Mouse (Mus musculus) intestine, postnatal 0 days (tissue): ENCODE measurements around the gene Nhlh1. TPM values are rescaled to one million over a fixed set of nuclear protein-coding genes. Genes with fewer than 3 reads are reported as not detected.
A peak's percentile ranks its signal among the peaks of the same experiment; 100 is the strongest.

Source experiments
- ATAC-seq: fragments of 200-750 bp; cut with Nextera tagmentation; 2 replicates; pipeline ENCODE4 v1.8.0; 2017; ENCODE audit warnings: mild to moderate bottlenecking, moderate TSS enrichment, moderate library complexity
- H3K27ac ChIP-seq: fragments of 300-500 bp; sonication (generic); 2 replicates; pipeline ENCODE4 v1.5.1; 2014; ENCODE audit warnings: mild to moderate bottlenecking, low read depth, low read length, moderate library complexity
- H3K27me3 ChIP-seq: fragments of 300-500 bp; sonication (generic); replicated peaks from 2 replicates; pipeline ENCODE4 v1.6.1; 2014; ENCODE audit warnings: low read length, mixed read lengths; ENCODE audit not compliant: control insufficient read depth, insufficient read depth
- H3K36me3 ChIP-seq: fragments of 300-500 bp; sonication (generic); 2 replicates; pipeline ENCODE4 v1.6.1; 2014; ENCODE audit warnings: mild to moderate bottlenecking, moderate library complexity; ENCODE audit not compliant: control insufficient read depth, insufficient read depth
- H3K4me1 ChIP-seq: fragments of 300-500 bp; sonication (generic); replicated peaks from 2 replicates; pipeline ENCODE4 v1.6.1; 2014; ENCODE audit warnings: antibody characterized with exemption, low read length, mixed read lengths; ENCODE audit not compliant: control insufficient read depth, insufficient read depth
- H3K4me2 ChIP-seq: fragments of 300-500 bp; sonication (generic); replicated peaks from 2 replicates; pipeline ENCODE4 v1.6.1; 2014; ENCODE audit warnings: low read depth, mild to moderate bottlenecking, moderate library complexity
- H3K4me3 ChIP-seq: fragments of 300-500 bp; sonication (generic); 2 replicates; pipeline ENCODE4 v1.5.1; 2014; ENCODE audit warnings: low read depth, low read length
- H3K9ac ChIP-seq: fragments of 300-500 bp; sonication (generic); 2 replicates; pipeline ENCODE4 v1.6.1; 2014; ENCODE audit warnings: mild to moderate bottlenecking, low read depth, low read length
- H3K9me3 ChIP-seq: fragments of 300-500 bp; sonication (generic); 2 replicates; pipeline ENCODE4 v1.6.1; 2016; ENCODE audit warnings: mixed run types; ENCODE audit not compliant: control insufficient read depth
- CTCF ChIP-seq: sonication (generic); IDR thresholded peaks from 2 replicates; pipeline ENCODE4 v1.5.1; 2016; ENCODE audit warnings: low read depth, mild to moderate bottlenecking, control low read depth, antibody characterized with exemption, moderate library complexity
- WGBS: fragments of 180-500 bp; shearing (Covaris S2); extraction: QIAGEN DNeasy Blood & Tissue Kit; methylation state at CpG from one replicate; pipeline ENCODE4 v1.1.7; 2014; 5-methylcytosine and 5-hydroxymethylcytosine counted together
- polyA plus RNA-seq: library from polyadenylated mRNA; unstranded; fragments of >200 nt; fragmentation: Nextera tagmentation; extraction: Ambion mirVana; gene quantifications from 2 replicates; pipeline ENCODE4 v1.2.1, GENCODE M21; 2015

Gene Nhlh1
- polyA plus RNA-seq, 1 experiment from 2014 or later: not detected

DNA sequence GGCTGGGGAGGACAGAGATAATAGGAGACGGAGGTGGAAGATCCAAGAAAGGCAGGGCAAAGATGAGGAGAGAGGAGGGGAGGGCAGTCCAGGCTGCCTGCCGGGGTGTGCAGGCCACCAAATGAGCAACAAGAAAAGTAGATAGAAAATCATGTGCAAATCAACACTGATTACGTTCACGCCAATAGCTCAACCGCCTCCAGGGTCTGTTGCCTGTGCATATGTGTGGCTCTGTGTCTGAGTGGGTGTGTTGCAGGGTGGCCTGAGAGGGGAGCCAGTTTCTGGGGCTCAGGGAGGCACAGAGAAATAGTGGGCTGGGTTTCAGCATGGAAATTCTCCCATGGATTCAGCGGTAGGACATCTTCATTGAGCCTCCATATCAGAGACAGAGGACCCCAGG is 948 bp upstream of the Nhlh1 start:
- Histone ChIP-seq H3K4me3 (no peak overlapping the region), H3K9me3 (no peaks in the 10 kb centered on the region), H3K27me3 (peaks cover 9% of the 10 kb centered on the region), H3K27ac (no peak overlapping the region), H3K4me2 (no peak overlapping the region), H3K36me3 (no peaks in the 10 kb centered on the region), H3K9ac (no peak overlapping the region), H3K4me1 (peaks cover 4% of the 10 kb centered on the region; the same call in 1 of the 2 replicates)
- no peak for ATAC-seq
- WGBS: 78% methylated on average over 6 of the region's 6 CpGs
- TF ChIP-seq CTCF: no peak

DNA sequence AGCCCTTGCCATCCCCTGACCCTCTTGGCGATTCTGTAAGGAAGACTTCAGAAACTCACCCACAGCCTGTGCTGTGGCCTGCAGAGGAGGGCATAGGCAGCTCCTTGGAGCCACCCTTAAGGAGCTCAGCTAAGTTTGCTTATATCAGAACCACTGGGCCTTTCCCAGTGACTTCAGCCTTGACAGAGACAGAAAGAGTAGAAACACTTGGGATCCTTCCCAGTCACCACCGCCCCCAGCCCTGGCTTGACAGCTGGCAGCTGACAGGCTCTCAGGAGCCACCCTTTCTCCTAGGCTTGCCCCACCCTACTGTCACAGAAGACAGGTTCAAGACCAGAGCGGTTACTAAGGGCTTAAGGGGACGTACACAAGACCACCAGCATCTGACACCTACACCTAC is 1.1 kb downstream of the Nhlh1 start:
- no peak for TF ChIP-seq CTCF
- Histone ChIP-seq H3K9me3 (no peaks in the 10 kb centered on the region), H3K4me2 (no peak overlapping the region), H3K4me1 (peaks cover 4% of the 10 kb centered on the region; the same call in 1 of the 2 replicates), H3K9ac (no peak overlapping the region), H3K27me3 (peaks cover 16% of the 10 kb centered on the region), H3K27ac (no peak overlapping the region), H3K4me3 (no peak overlapping the region), H3K36me3 (no peaks in the 10 kb centered on the region)
- ATAC-seq: no peak
- WGBS: 74% methylated on average over 4 of the region's 4 CpGs

DNA sequence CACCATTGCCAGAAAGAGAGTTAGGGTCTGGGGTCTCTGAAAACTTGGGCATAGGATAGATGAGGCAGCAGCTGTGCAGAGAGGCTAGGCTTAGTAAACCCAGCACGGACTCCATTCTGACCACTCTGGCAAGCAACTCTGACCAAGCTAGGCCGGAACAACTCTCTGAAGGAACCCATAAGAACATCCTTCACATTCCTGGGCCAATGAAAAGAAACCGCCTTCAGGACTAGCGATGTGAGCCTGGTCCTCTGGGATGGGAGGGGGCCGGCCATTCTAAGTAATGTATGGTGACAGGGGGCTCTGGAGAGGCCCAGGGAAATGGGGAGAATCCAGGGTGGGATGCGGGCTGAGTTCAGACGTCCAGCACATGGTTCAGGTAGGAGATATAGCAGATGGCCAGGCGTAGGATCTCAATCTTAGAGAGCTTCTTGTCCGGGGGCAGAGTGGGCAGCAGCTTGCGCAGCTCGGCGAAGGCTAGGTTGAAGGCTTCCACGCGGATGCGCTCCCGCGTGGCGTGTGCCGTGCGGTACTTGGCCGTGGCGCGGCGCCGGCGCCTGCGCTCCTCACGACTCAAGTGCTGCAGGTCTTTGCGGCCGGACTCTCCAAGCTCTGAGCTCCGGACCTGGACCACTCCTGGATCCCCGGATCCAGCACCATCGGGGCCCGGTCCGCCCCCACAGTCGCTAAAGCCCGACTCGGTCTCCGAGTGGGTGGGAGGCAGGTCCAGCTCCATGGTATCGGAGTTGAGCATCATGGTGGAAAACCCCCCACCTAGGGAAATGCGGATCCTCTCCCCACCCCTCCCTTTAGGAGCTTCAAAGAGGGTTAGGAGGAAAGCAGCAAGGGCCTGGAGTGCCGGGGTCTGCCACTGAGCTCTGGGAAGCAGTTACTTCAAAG is 3.6 kb downstream of the Nhlh1 start:
- Histone ChIP-seq H3K9ac (0 out of 2 replicates have a peak overlapping the region, but pooled peaks have one; percentile 1), H3K4me1 (peaks cover 4% of the 10 kb centered on the region; the same call in 1 of the 2 replicates), H3K27me3 (peaks cover 16% of the 10 kb centered on the region), H3K9me3 (no peaks in the 10 kb centered on the region), H3K27ac (no peak overlapping the region), H3K36me3 (no peaks in the 10 kb centered on the region), H3K4me2 (peak overlapping the region; percentile 61), H3K4me3 (peak overlapping the region; percentile 31)
- 0 out of 2 replicates have a peak, but pooled peaks have one; percentile 5 for ATAC-seq
- 14% methylated on average over 42 of the region's 42 CpGs for WGBS
- TF ChIP-seq CTCF: no peak

DNA sequence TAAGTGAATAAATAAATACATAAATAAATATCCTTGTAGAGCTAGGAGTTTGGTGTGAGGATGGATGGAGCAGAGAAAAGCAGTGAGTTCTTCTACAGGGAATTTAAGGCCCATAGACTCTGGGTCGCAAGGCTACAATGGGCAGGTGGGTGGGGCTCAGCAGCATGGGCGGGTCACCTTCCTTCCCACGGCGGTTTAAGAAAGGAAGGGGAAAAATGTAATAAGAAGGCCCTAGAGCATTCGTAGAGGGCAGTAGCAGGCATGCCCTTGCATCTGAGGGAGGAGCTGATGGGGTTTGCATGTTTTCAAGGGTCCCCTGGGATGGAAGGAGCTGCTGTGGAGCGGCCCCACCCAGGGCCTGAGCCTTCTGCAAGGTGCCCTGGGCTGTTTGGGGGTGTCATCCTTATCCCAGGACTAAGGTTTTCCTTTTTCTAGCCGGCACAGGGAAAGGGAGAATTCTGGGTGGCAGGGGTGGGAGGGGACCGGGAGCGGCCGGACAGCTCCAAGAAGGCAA is 4.5 kb downstream of the Nhlh1 start:
- no peak for TF ChIP-seq CTCF
- Histone ChIP-seq H3K4me1 (peaks cover 4% of the 10 kb centered on the region; the same call in 1 of the 2 replicates), H3K36me3 (no peaks in the 10 kb centered on the region), H3K4me2 (no peak overlapping the region), H3K4me3 (no peak overlapping the region), H3K9ac (no peak overlapping the region), H3K27me3 (peaks cover 16% of the 10 kb centered on the region), H3K9me3 (no peaks in the 10 kb centered on the region), H3K27ac (no peak overlapping the region)
- 22% methylated on average over 10 of the region's 10 CpGs for WGBS
- no peak for ATAC-seq

DNA sequence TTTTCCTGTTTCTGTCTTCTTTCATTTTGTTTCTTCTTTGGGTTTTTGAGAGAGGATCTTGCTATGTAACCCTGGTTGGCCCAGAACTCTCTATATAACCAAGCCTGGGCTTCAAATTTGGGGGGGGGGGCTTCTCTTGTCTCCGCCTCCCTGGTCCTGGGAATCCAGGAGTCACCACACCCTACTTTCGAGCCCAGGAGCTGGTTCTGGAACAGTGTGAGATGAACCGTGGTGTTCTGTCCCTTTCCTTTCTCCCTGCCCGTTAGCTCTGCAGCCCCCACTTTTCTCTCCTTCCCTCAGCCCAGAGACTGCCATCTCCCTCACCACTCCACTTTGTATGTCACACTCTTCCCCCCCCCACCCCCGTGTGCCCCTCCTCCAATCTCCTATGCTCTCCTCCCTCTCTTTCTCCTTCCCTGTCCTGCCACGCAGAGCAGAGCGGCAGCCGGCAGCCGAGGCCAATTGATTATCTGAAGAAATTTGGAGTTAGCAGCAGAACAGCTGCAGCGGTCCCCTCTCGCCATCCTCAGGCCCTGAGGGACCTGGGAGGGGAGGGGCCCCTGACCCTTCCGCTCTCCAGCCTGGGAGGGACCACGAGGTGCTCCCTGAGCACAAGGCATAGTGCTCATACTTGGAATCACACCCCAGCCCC is 8.1 kb downstream of the Nhlh1 start:
- H3K27ac ChIP-seq: no peak overlapping the region
- H3K4me3 ChIP-seq: no peak overlapping the region
- 51% methylated on average over 13 of the region's 13 CpGs for WGBS
- ATAC-seq: no peak
- peaks cover 4% of the 10 kb centered on the region; the same call in 1 of the 2 replicates for H3K4me1 ChIP-seq
- H3K9me3 ChIP-seq: no peaks in the 10 kb centered on the region
- TF ChIP-seq CTCF: no peak
- H3K9ac ChIP-seq: no peak overlapping the region
- no peaks in the 10 kb centered on the region for H3K36me3 ChIP-seq
- H3K4me2 ChIP-seq: no peak overlapping the region
- H3K27me3 ChIP-seq: peaks cover 16% of the 10 kb centered on the region

DNA sequence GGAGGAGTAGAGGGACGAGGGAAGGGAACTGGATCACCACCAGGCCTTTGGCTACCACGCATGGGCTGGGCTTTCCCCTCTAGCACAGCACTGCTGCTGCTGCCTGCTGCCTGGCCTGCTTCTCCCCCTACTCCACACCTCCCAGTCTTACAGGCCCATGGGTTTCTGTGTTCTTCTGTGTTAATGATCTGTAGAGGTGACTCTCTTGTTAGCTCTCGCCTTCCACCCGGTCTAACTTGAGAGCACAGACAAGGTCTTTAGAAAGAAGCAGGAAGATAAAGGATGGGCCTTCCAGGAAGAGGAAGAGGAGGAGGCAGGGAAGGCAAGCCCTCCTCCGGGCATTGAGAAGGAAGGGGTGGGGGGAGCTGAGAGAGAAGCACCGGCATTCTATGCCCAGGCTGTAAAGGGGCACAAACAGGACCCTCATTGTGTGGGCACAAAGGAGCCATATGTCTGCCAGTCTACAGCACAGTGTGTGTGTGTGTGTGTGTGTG is 9.1 kb downstream of the Nhlh1 start:
- Histone ChIP-seq H3K27ac (no peak overlapping the region), H3K27me3 (peaks cover 7% of the 10 kb centered on the region; the same call in 1 of the 2 replicates), H3K4me3 (no peak overlapping the region; the same call in 1 of the 2 replicates), H3K9ac (no peak overlapping the region), H3K4me1 (no peaks in the 10 kb centered on the region), H3K4me2 (no peak overlapping the region), H3K36me3 (no peaks in the 10 kb centered on the region), H3K9me3 (no peaks in the 10 kb centered on the region)
- WGBS: 29% methylated on average over 6 of the region's 6 CpGs
- TF ChIP-seq CTCF: no peak
- ATAC-seq: no peak
